Mouse (Mus musculus): ENCODE measurements around the gene Pde7b. TPM values are rescaled to one million over a fixed set of nuclear protein-coding genes. Genes with fewer than 3 reads are reported as not detected.

Pde7b gene
- polyA plus RNA-seq, 1 experiment from 2014 or later = 1.5 TPM

DNA sequence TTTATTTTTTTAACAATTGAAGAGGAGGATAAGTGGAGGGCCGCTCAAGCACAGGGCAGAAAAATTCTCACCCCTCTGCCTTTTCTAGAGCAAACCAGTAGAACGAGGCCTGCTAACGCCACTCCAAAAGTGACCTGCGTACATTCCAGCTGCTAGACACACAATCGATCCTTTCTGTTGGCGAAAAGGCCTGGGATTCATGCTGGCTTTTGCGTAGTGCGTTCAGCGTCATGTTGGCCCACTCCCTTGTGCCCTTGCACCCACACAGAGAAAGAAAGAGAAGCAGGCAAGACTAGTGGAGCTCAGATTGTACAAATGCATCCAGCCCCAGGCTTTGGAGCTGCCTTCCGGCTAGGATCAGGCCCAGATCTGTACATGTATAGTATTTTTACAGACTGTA, 55.4 kb downstream of the Pde7b start:
- no peak for ATAC-seq (ENCODE audit: insufficient read depth, low FRiP score, low TSS enrichment)

DNA sequence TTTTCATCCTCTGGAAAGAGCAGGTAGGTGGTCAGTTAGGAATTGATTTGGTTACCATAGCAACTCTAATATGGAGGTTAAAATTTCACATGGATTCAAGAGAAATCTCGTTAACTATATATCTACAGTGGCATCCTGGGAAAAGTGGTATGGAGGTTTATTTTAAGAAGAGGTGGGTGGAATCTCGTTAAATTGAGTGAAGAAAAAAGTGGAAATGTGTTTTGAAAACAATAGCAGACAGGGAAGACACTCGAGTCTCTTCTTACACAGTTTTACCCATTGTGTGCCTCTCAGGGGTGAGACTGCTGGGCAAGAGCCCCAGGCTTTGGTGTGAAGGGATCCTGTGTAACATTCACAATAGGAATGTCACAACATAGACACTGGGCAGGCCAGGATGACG, 56.3 kb downstream of the Pde7b start:
- ATAC-seq (ENCODE audit: insufficient read depth, low FRiP score, low TSS enrichment) (no peak), DNase-seq (ENCODE audit: low spot score) (no peak)
- Histone ChIP-seq H3K27ac (ENCODE audit: low read depth, low read length) (no peak overlapping the region), H3K4me1 (ENCODE audit: control insufficient read depth, insufficient read depth, low read length) (no peaks in the 10 kb centered on the region), H3K4me2 (ENCODE audit: low read depth) (no peak overlapping the region), H3K9ac (ENCODE audit: low read length) (no peak overlapping the region), H3K27me3 (ENCODE audit: control insufficient read depth, insufficient read depth, low read length) (no peaks in the 10 kb centered on the region), H3K36me3 (ENCODE audit: control insufficient read depth, insufficient read depth, low read length) (no peaks in the 10 kb centered on the region), H3K9me3 (ENCODE audit: control insufficient read depth, low read length) (no peaks in the 10 kb centered on the region), H3K4me3 (ENCODE audit: low read depth, low read length) (no peak overlapping the region)
- 54% methylated on average over 4 of the region's 4 CpGs for WGBS

More for the DNA sequence above, 55.4 kb downstream of the Pde7b start:
- no peaks in the 10 kb centered on the region for H3K4me1 ChIP-seq (ENCODE audit: control insufficient read depth, insufficient read depth, low read length)
- no peaks in the 10 kb centered on the region for H3K36me3 ChIP-seq (ENCODE audit: control insufficient read depth, insufficient read depth, low read length)
- 83% methylated on average over 10 of the region's 10 CpGs for WGBS
- H3K4me3 ChIP-seq (ENCODE audit: low read depth, low read length) = no peak overlapping the region
- H3K27me3 ChIP-seq (ENCODE audit: control insufficient read depth, insufficient read depth, low read length) = no peaks in the 10 kb centered on the region
- no peak overlapping the region for H3K4me2 ChIP-seq (ENCODE audit: low read depth)
- H3K9ac ChIP-seq (ENCODE audit: low read length) = no peak overlapping the region
- no peaks in the 10 kb centered on the region for H3K9me3 ChIP-seq (ENCODE audit: control insufficient read depth, low read length)
- no peak overlapping the region for H3K27ac ChIP-seq (ENCODE audit: low read depth, low read length)
- no peak for DNase-seq (ENCODE audit: low spot score)

DNA sequence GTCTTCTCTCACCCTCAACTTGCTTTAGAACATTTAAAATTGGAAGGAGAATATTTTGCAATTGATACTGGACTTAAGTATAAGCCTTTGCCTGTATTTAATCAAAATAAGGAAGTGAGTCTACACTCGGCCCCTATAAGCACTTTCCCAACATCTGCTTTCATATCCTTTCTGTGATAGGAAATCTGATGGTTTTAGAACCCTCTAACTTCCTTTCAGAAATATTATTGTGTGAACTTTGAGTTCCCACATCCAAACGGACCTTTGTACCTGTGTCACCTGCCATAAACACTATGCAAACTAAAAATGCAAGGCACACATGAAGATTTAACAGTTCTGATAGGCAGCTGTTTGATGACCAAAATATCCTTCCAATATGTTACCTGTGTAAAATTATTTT, 58.2 kb downstream of the Pde7b start:
- Histone ChIP-seq H3K27ac (ENCODE audit: low read depth, low read length) (no peak overlapping the region), H3K27me3 (ENCODE audit: control insufficient read depth, insufficient read depth, low read length) (no peaks in the 10 kb centered on the region), H3K9me3 (ENCODE audit: control insufficient read depth, low read length) (no peaks in the 10 kb centered on the region), H3K9ac (ENCODE audit: low read length) (no peak overlapping the region), H3K36me3 (ENCODE audit: control insufficient read depth, insufficient read depth, low read length) (no peaks in the 10 kb centered on the region), H3K4me1 (ENCODE audit: control insufficient read depth, insufficient read depth, low read length) (no peaks in the 10 kb centered on the region), H3K4me2 (ENCODE audit: low read depth) (no peak overlapping the region), H3K4me3 (ENCODE audit: low read depth, low read length) (no peak overlapping the region)
- WGBS = 74% methylated on average over 2 of the region's 2 CpGs
- no peak for DNase-seq (ENCODE audit: low spot score)
- no peak for ATAC-seq (ENCODE audit: insufficient read depth, low FRiP score, low TSS enrichment)

DNA sequence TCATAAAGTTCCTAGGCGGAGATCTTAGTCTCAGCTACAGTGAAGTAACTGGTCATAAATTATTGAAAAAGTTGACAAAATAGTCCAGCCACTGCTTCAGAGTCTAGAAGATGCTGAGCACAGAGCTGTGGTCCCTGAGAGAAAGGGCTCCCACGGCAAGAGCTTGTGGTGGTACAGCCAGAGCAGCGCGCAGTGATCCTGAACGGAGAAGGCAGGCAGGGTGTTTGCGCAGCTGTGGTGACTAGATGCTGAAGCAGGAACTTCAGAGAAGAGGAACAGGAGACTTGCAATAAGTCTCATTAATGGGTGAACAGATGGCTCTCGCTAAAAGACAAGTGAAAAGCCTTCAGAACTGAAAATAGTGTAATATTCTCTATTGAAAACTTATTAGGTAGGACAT, 61.9 kb downstream of the Pde7b start:
- 67% methylated on average over 7 of the region's 7 CpGs for WGBS
- no peak overlapping the region for H3K9ac ChIP-seq (ENCODE audit: low read length)
- H3K4me1 ChIP-seq (ENCODE audit: control insufficient read depth, insufficient read depth, low read length) = no peaks in the 10 kb centered on the region
- no peak overlapping the region for H3K4me3 ChIP-seq (ENCODE audit: low read depth, low read length)
- DNase-seq (ENCODE audit: low spot score) = no peak
- H3K9me3 ChIP-seq (ENCODE audit: control insufficient read depth, low read length) = no peaks in the 10 kb centered on the region
- H3K36me3 ChIP-seq (ENCODE audit: control insufficient read depth, insufficient read depth, low read length) = no peaks in the 10 kb centered on the region
- H3K27me3 ChIP-seq (ENCODE audit: control insufficient read depth, insufficient read depth, low read length) = no peaks in the 10 kb centered on the region
- ATAC-seq (ENCODE audit: insufficient read depth, low FRiP score, low TSS enrichment) = no peak
- no peak overlapping the region for H3K4me2 ChIP-seq (ENCODE audit: low read depth)
- no peak overlapping the region for H3K27ac ChIP-seq (ENCODE audit: low read depth, low read length)

DNA sequence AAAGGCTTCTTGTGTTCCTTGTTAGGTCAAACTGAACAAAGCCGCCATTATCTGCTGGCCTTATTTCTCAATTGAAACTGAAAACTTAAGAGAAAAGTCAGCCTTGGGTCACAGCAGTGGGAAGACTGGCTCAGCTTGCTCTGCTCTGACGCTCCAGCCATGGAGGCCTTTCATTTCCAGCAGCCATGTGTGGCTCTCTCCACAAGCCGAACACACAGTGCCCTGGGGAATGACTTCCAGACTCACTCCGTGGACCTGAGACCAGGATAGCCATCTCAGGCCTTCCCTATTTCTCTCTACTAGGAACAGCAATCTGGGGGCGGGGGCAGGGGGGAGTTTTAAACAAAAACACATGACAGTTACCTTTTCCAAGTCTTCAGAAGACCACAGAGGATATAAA, 63.2 kb downstream of the Pde7b start:
- no peaks in the 10 kb centered on the region for H3K4me1 ChIP-seq (ENCODE audit: control insufficient read depth, insufficient read depth, low read length)
- H3K4me2 ChIP-seq (ENCODE audit: low read depth) = no peak overlapping the region
- H3K9me3 ChIP-seq (ENCODE audit: control insufficient read depth, low read length) = no peaks in the 10 kb centered on the region
- no peak overlapping the region for H3K4me3 ChIP-seq (ENCODE audit: low read depth, low read length)
- no peaks in the 10 kb centered on the region for H3K27me3 ChIP-seq (ENCODE audit: control insufficient read depth, insufficient read depth, low read length)
- H3K36me3 ChIP-seq (ENCODE audit: control insufficient read depth, insufficient read depth, low read length) = no peaks in the 10 kb centered on the region
- DNase-seq (ENCODE audit: low spot score) (no peak), ATAC-seq (ENCODE audit: insufficient read depth, low FRiP score, low TSS enrichment) (no peak)
- H3K9ac ChIP-seq (ENCODE audit: low read length) = no peak overlapping the region
- no peak overlapping the region for H3K27ac ChIP-seq (ENCODE audit: low read depth, low read length)
- 65% methylated on average over 5 of the region's 5 CpGs for WGBS

DNA sequence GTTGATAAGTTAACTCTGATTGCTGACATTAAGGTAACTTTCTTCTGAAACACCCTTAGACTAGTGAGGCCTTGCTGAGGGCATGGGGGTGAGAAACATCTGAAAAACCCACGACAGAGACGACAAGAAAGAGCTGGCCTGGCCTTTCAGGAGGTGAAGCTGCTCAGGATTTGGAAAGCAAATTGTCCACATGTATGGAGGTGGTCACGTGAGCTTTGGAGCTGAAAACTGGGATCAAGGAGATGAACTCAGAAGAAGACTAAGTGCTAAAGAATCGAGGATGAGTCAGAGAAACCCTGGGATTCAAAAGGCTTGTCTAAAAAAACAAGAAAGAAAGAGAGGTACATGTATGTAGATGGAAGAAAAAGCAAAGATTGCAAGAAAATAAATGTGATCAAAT, 65.2 kb downstream of the Pde7b start:
- WGBS = 81% methylated on average over 4 of the region's 4 CpGs
- no peak overlapping the region for H3K9ac ChIP-seq (ENCODE audit: low read length)
- H3K27me3 ChIP-seq (ENCODE audit: control insufficient read depth, insufficient read depth, low read length) = no peaks in the 10 kb centered on the region
- ATAC-seq (ENCODE audit: insufficient read depth, low FRiP score, low TSS enrichment) (no peak), DNase-seq (ENCODE audit: low spot score) (no peak)
- H3K9me3 ChIP-seq (ENCODE audit: control insufficient read depth, low read length) = no peaks in the 10 kb centered on the region
- no peak overlapping the region for H3K4me2 ChIP-seq (ENCODE audit: low read depth)
- H3K4me1 ChIP-seq (ENCODE audit: control insufficient read depth, insufficient read depth, low read length) = no peaks in the 10 kb centered on the region
- no peaks in the 10 kb centered on the region for H3K36me3 ChIP-seq (ENCODE audit: control insufficient read depth, insufficient read depth, low read length)
- H3K4me3 ChIP-seq (ENCODE audit: low read depth, low read length) = no peak overlapping the region
- H3K27ac ChIP-seq (ENCODE audit: low read depth, low read length) = no peak overlapping the region

DNA sequence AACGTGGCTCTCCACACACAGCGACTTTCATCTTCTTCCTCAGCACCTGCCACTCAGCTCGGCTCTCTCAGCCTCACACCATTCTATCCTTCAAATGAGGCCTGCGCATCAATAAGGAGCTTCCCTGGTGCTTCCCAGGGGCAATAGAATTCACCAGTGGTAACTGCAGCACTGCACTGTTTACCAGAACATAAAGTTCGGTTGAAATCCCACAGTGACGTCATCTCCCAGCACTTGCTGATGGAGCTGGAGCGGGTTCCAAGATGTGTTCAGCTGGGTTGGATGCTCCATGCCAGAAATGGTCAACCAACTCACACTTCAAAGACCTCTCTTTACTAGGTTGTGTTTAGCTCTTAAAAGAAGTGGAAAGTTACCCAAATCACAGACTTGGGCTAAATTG, 65.6 kb downstream of the Pde7b start:
- 75% methylated on average over 7 of the region's 7 CpGs for WGBS
- H3K36me3 ChIP-seq (ENCODE audit: control insufficient read depth, insufficient read depth, low read length) = no peaks in the 10 kb centered on the region
- H3K27me3 ChIP-seq (ENCODE audit: control insufficient read depth, insufficient read depth, low read length) = no peaks in the 10 kb centered on the region
- H3K4me3 ChIP-seq (ENCODE audit: low read depth, low read length) = no peak overlapping the region
- H3K4me1 ChIP-seq (ENCODE audit: control insufficient read depth, insufficient read depth, low read length) = no peaks in the 10 kb centered on the region
- no peak for DNase-seq (ENCODE audit: low spot score)
- no peaks in the 10 kb centered on the region for H3K9me3 ChIP-seq (ENCODE audit: control insufficient read depth, low read length)
- no peak overlapping the region for H3K9ac ChIP-seq (ENCODE audit: low read length)
- no peak for ATAC-seq (ENCODE audit: insufficient read depth, low FRiP score, low TSS enrichment)
- no peak overlapping the region for H3K27ac ChIP-seq (ENCODE audit: low read depth, low read length)
- no peak overlapping the region for H3K4me2 ChIP-seq (ENCODE audit: low read depth)

DNA sequence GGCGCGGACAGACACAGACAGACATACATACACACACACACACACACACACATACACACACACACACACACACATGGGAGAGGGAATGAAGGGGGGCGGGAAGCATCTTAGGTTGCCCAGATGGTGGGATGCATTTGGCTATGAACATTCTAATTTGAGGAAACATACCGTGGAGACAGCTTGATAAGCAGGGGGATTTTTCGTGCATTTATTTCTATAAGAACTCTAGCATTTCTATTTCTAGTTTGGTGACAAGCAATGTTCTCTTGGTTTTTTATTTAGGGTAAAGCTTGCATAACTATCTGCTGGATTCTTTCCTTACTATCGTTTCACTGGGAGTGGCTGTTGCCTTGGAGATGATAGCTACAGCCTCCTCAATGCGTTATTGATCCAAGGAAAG, 66.2 kb downstream of the Pde7b start:
- DNase-seq (ENCODE audit: low spot score) (no peak), ATAC-seq (ENCODE audit: insufficient read depth, low FRiP score, low TSS enrichment) (no peak)
- H3K4me1 ChIP-seq (ENCODE audit: control insufficient read depth, insufficient read depth, low read length) = no peaks in the 10 kb centered on the region
- no peaks in the 10 kb centered on the region for H3K36me3 ChIP-seq (ENCODE audit: control insufficient read depth, insufficient read depth, low read length)
- H3K27ac ChIP-seq (ENCODE audit: low read depth, low read length) = no peak overlapping the region
- H3K9ac ChIP-seq (ENCODE audit: low read length) = no peak overlapping the region
- 94% methylated on average over 7 of the region's 7 CpGs for WGBS
- H3K4me3 ChIP-seq (ENCODE audit: low read depth, low read length) = no peak overlapping the region
- no peaks in the 10 kb centered on the region for H3K9me3 ChIP-seq (ENCODE audit: control insufficient read depth, low read length)
- H3K27me3 ChIP-seq (ENCODE audit: control insufficient read depth, insufficient read depth, low read length) = no peaks in the 10 kb centered on the region
- no peak overlapping the region for H3K4me2 ChIP-seq (ENCODE audit: low read depth)

DNA sequence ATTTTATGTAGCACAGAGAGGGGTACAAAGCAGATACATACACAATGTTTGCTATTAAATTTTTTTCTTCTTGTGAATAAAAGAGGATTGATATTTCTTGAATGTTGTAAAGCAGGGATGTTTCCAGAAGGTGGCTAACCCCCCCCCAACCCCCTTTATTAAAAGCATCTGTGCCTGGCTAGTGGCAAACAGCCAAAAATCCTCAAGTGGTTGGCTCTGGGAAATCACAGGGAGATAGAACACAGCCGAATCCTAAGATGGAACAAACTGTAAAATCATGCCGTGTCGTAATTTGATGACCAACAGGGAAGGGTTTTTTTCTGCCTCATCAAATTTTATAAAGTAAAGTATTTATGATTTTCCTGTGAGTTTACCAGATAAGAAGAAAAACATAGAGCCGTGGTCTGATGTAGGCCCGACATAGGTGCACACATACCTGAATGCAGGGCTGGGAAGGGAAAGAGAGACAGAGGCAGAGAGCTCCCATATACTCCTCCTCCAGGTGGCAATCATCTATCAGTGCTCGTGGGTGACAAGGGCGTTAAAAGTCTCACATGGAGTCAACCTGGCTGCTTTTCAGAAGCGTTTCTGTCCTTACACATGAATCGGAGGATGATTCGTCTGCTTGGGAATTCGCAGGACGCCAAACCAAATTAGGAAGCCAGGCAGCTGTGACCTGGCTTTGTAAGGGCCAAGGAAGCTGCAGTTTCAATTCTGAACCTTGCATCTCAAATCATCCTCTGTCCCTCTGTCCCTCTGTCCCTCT, 67.4 kb downstream of the Pde7b start:
- WGBS = 72% methylated on average over 12 of the region's 12 CpGs
- no peaks in the 10 kb centered on the region for H3K4me1 ChIP-seq (ENCODE audit: control insufficient read depth, insufficient read depth, low read length)
- no peak overlapping the region for H3K4me2 ChIP-seq (ENCODE audit: low read depth)
- no peak for ATAC-seq (ENCODE audit: insufficient read depth, low FRiP score, low TSS enrichment)
- no peaks in the 10 kb centered on the region for H3K36me3 ChIP-seq (ENCODE audit: control insufficient read depth, insufficient read depth, low read length)
- no peak overlapping the region for H3K9ac ChIP-seq (ENCODE audit: low read length)
- H3K4me3 ChIP-seq (ENCODE audit: low read depth, low read length) = no peak overlapping the region
- no peak for DNase-seq (ENCODE audit: low spot score)
- H3K27me3 ChIP-seq (ENCODE audit: control insufficient read depth, insufficient read depth, low read length) = no peaks in the 10 kb centered on the region
- H3K27ac ChIP-seq (ENCODE audit: low read depth, low read length) = no peak overlapping the region
- H3K9me3 ChIP-seq (ENCODE audit: control insufficient read depth, low read length) = no peaks in the 10 kb centered on the region

All from neural tube, embryonic 11.5 days (tissue).